Mouse (Mus musculus) CD8-positive naive resting alpha-beta T cell, adult 57 days (primary cell): Measurements from ENCODE around the gene Jmjd8. TPM values are rescaled to one million over a fixed set of nuclear protein-coding genes. Genes with fewer than 3 reads are reported as not detected.

Source experiments
- total RNA-seq: library from RNA; stranded (reverse); gene quantifications from one replicate; pipeline ENCODE4 v1.2.4, GENCODE M21; 2023

The Jmjd8 gene
- total RNA-seq, 1 experiment from 2014 or later = 32.0 TPM

Other genes starting within 250 kb of the Jmjd8 start
- 33.3 TPM for gene Lmf1, start 249.8 kb upstream of the Jmjd8 start, total RNA-seq
- not detected for gene Gng13, start 111.7 kb upstream of the Jmjd8 start, total RNA-seq
- gene Chtf18, start 101.4 kb upstream of the Jmjd8 start, total RNA-seq = 10.9 TPM
- gene Rpusd1, start 101.2 kb upstream of the Jmjd8 start, total RNA-seq = 4.2 TPM
- gene Mslnl, start 92.8 kb upstream of the Jmjd8 start, total RNA-seq = not detected
- not detected for gene Msln, start 74.5 kb upstream of the Jmjd8 start, total RNA-seq
- 26.5 TPM for gene Narfl, start 55.1 kb upstream of the Jmjd8 start, total RNA-seq
- 21.2 TPM for gene Haghl, start 43.2 kb upstream of the Jmjd8 start, total RNA-seq
- not detected for gene Ccdc78, start 42.3 kb upstream of the Jmjd8 start, total RNA-seq
- 44.7 TPM for gene Fam173a, start 36.0 kb upstream of the Jmjd8 start, total RNA-seq
- gene AC134908.4, start 33.2 kb upstream of the Jmjd8 start, total RNA-seq = not detected
- 22.7 TPM for gene Metrn, start 31.7 kb upstream of the Jmjd8 start, total RNA-seq
- not detected for gene Fbxl16, start 19.8 kb upstream of the Jmjd8 start, total RNA-seq
- 22.7 TPM for gene Wdr24, start 5.2 kb upstream of the Jmjd8 start, total RNA-seq
- gene Stub1, start 4.5 kb downstream of the Jmjd8 start, total RNA-seq = 61.9 TPM
- 7.2 TPM for gene Rhbdl1, start 8.4 kb downstream of the Jmjd8 start, total RNA-seq
- gene Gm20683, start 12.9 kb downstream of the Jmjd8 start, total RNA-seq = 9.9 TPM
- 72.3 TPM for gene Rhot2, start 16.0 kb downstream of the Jmjd8 start, total RNA-seq
- 28.9 TPM for gene Wdr90, start 32.6 kb downstream of the Jmjd8 start, total RNA-seq
- 8.2 TPM for gene Mcrip2, start 39.9 kb downstream of the Jmjd8 start, total RNA-seq
- gene Mettl26, start 46.2 kb downstream of the Jmjd8 start, total RNA-seq = 29.2 TPM
- 5.9 TPM for gene Wfikkn1, start 52.0 kb downstream of the Jmjd8 start, total RNA-seq
- 23.6 TPM for gene Rab40c, start 90.9 kb downstream of the Jmjd8 start, total RNA-seq
- 55.6 TPM for gene Pigq, start 116.1 kb downstream of the Jmjd8 start, total RNA-seq
- not detected for gene Nhlrc4, start 116.1 kb downstream of the Jmjd8 start, total RNA-seq
- gene A930017K11Rik, start 123.7 kb downstream of the Jmjd8 start, total RNA-seq = not detected
- gene Capn15, start 156.9 kb downstream of the Jmjd8 start, total RNA-seq = 39.1 TPM
- 13.4 TPM for gene Rab11fip3, start 240.7 kb downstream of the Jmjd8 start, total RNA-seq